Mouse (Mus musculus) thymus, adult 2 months (tissue): Measurements from ENCODE around the gene 9130008F23Rik.

Experiments used
- CTCF ChIP-seq: fragments of 200-500 bp; IDR thresholded peaks from 2 replicates; pipeline ENCODE4 v1.5.1; 2012; ENCODE audit warnings: mild to moderate bottlenecking, control low read depth, low read length, moderate library complexity, borderline replicate concordance; ENCODE audit not compliant: control insufficient read depth, poor library complexity, insufficient read depth; ENCODE audit errors: extremely low read depth
- POLR2A ChIP-seq: fragments of 200-500 bp; IDR thresholded peaks from 2 replicates; pipeline ENCODE4 v1.6.1; 2012; ENCODE audit warnings: mild to moderate bottlenecking, low read length, control low read depth, moderate library complexity; ENCODE audit not compliant: control insufficient read depth, poor library complexity, insufficient read depth; ENCODE audit errors: extremely low read depth

DNA sequence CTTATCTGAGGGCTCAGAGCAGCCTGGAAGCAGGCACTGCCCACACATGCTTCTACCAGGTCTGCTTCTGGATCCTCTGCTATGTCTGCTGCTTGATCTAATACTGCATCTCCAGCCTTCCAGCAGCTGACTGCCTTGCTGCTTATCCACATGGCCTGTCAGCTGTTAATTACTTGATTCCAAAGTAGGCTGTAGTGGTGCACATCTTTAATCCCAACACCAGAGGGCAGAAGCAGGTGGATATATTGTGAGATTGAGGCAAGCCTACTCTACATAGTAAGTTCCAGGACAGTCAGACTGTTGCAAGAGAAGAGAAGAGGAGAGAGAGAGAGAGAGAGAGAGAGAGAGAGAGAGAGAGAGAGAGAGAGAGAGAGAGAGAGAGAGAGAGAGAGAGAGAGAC lies 43.1 kb downstream of the 9130008F23Rik start:
- no peak for TF ChIP-seq CTCF
- no peak for TF ChIP-seq POLR2A
